Mouse (Mus musculus) G1E (cell line): ENCODE data around the gene Haspin.

Experiments used
- CTCF ChIP-seq: IDR thresholded peaks from 2 replicates; pipeline ENCODE4 v1.5.1; 2012; ENCODE audit warnings: low read depth, low read length, inconsistent platforms, mixed read lengths
- TAL1 ChIP-seq: conservative IDR thresholded peaks from 2 replicates; pipeline ENCODE4 v1.6.1; 2012; ENCODE audit warnings: low read depth, low read length, inconsistent platforms, mixed read lengths

DNA sequence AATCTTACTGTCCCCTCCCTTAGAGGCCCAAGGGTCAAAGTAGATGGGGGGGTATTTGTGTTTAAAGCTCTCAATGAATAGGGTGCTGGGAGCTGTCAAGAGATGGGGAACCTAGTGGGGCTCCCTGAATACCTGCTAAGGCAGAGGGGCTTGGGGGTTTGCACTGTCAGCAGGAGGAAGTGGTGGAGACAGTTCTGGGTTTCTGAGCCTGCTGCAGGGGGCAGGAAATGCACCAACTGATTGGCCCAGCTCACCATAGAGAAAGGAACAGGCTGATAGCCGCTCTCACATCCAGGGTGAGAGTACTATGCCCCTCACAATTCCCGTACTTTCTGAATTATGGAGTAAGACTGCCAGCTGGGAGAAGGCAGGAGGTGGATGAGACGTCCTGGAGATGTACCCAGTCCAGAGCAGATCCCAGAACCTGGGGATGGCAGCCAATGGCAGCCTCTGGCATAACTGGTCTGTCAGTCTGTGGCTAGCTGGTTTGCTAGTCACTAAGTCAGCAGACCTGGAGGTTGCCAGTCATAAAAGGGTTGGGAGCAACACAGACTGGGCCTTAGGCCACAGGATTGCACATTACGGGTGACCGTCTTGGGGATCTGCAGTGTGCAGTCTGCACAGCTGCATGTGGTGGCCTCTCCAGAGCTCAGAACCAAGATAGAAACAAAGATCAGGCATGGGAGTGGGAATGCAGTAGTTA, 29.7 kb downstream of the Haspin start:
- TF ChIP-seq TAL1, result no peak
- TF ChIP-seq CTCF, result no peak
